ENCODE assay signal across 9 mouse cellular contexts in genomic region chr19:53850166-53850922, GRCm38 (mm10). TPM values are rescaled to one million over a fixed set of nuclear protein-coding genes. Genes with fewer than 3 reads are reported as not detected.
A peak's percentile ranks its signal among the peaks of the same experiment; 100 is the strongest.
DNase-seq lines count a peak whose midpoint lies in the region; ATAC-seq and TF ChIP-seq lines count a peak whose summit lies in the region.
"Had no signal": no experiment of that assay in that cellular context is flagged by ENCODE, and none has a peak within 500 bp of the region (broad histone marks: within the 10 kb centered on the region; RNA-seq: fewer than 3 reads in every experiment).

No protein-coding gene starts in this region.

- peak; percentile 81 for DNase-seq in MN1 (ENCODE audit: low spot score)
- DNase-seq in adrenal gland, adult 2 months, result peak; percentile 92
- DNase-seq in lung, postnatal 4 days, result peak; percentile 75 to 86
- DNase-seq in urinary bladder, postnatal 36 days (ENCODE audit: low spot score in 2 of 2), result peak; percentile 73 to 86
- no peak for DNase-seq in natural killer cell, adult 2 months (ENCODE audit: low spot score in 2 of 2)

- H3K4me3 ChIP-seq in embryonic fibroblast, embryonic 13.5 days (ENCODE audit: insufficient read depth, low read length), result no peak overlapping the region
- no peak overlapping the region for H3K4me3 ChIP-seq in heart, embryonic 15.5 days
- no peak overlapping the region for H3K4me3 ChIP-seq in kidney, embryonic 16.5 days (ENCODE audit: low read length)

- H3K27ac ChIP-seq in embryonic fibroblast, embryonic 13.5 days (ENCODE audit: insufficient read depth, low read length), result peak overlapping the region; percentile 41
- H3K27ac ChIP-seq in heart, embryonic 15.5 days, result peak overlapping the region; percentile 72
- peak overlapping the region; percentile 77 for H3K27ac ChIP-seq in kidney, embryonic 16.5 days (ENCODE audit: low read length)
- H3K27ac ChIP-seq: liver, embryonic 14.5 days had no signal

- H3K9me3 ChIP-seq in heart, embryonic 15.5 days (replicated peaks), result no peaks in the 10 kb centered on the region
- H3K9me3 ChIP-seq in kidney, embryonic 16.5 days (ENCODE audit: low read length), result no peaks in the 10 kb centered on the region

- TF ChIP-seq CTCF in embryonic fibroblast, embryonic 13.5 days (IDR thresholded peaks at IDR 0.05; ENCODE audit: borderline replicate concordance, insufficient read depth, low read length), result no peak

- H3K4me1 ChIP-seq in embryonic fibroblast, embryonic 13.5 days (ENCODE audit: control insufficient read depth, insufficient read depth, low read length), result no peaks in the 10 kb centered on the region; the same call in 1 of the 2 replicates
- H3K4me1 ChIP-seq in heart, embryonic 15.5 days (replicated peaks), result peaks cover 61% of the 10 kb centered on the region
- H3K4me1 ChIP-seq in kidney, embryonic 16.5 days (ENCODE audit: insufficient read depth, low read length), result peaks cover 46% of the 10 kb centered on the region

- no peaks in the 10 kb centered on the region for H3K27me3 ChIP-seq in heart, embryonic 15.5 days
- H3K27me3 ChIP-seq in kidney, embryonic 16.5 days (ENCODE audit: insufficient read depth, low read length), result no peaks in the 10 kb centered on the region

- peaks cover 17% of the 10 kb centered on the region; the same call in 1 of the 2 replicates for H3K36me3 ChIP-seq in heart, embryonic 15.5 days
- no peaks in the 10 kb centered on the region for H3K36me3 ChIP-seq in kidney, embryonic 16.5 days (ENCODE audit: insufficient read depth, low read length)

- 33% methylated on average over 18 of the region's 18 CpGs for WGBS in heart, embryonic 15.5 days
- 32% methylated on average over 18 of the region's 18 CpGs for WGBS in kidney, embryonic 16.5 days

- H3K9ac ChIP-seq in heart, embryonic 15.5 days, result no peak overlapping the region
- H3K9ac ChIP-seq in kidney, embryonic 16.5 days (replicated peaks; ENCODE audit: low read length), result peak overlapping the region; percentile 45; the same call in 1 of the 2 replicates
- H3K9ac ChIP-seq: liver, embryonic 14.5 days had no signal

- no peak for TF ChIP-seq POLR2A in embryonic fibroblast, embryonic 13.5 days (IDR thresholded peaks at IDR 0.05; ENCODE audit: low read depth, low read length)

- H3K4me2 ChIP-seq in heart, embryonic 15.5 days, result peak overlapping the region; percentile 12; the same call in 1 of the 2 replicates
- 0 out of 2 replicates have a peak overlapping the region, but pooled peaks have one; percentile 10 for H3K4me2 ChIP-seq in kidney, embryonic 16.5 days (replicated peaks; ENCODE audit: low read depth, low read length)

- ATAC-seq in heart, embryonic 15.5 days (replicated peaks; ENCODE audit: insufficient number of reproducible peaks, insufficient read depth, low FRiP score, low read depth), result peak; percentile 56
- no peak for ATAC-seq in kidney, embryonic 16.5 days (ENCODE audit: low FRiP score, low TSS enrichment)

RNA-seq across cellular contexts. Expression of gene Pdcd4, which starts 41.7 kb away (rescaled TPM):
- 100 to 1,000 TPM in 1 of 2 experiments, 10 to 100 TPM in 1; 75.5 to 102 TPM for total RNA-seq in adrenal gland, adult 2 months (2021)
- polyA plus RNA-seq in adrenal gland, adult 2 months (2012; rRNA removed), result 2.5 and 2.6 TPM in 2 replicates
- 40.4 and 41.4 TPM in 2 replicates for polyA plus RNA-seq in embryonic fibroblast, embryonic 13.5 days (2011; ENCODE audit: insufficient read length, low read depth, missing spikeins)
- polyA plus RNA-seq in heart, embryonic 15.5 days (2015; fragmentation: Nextera tagmentation; extraction: Ambion mirVana), result 35.9 and 38.2 TPM in 2 replicates
- 106 and 122 TPM in 2 replicates for polyA plus RNA-seq in kidney, embryonic 16.5 days (2015; fragmentation: Nextera tagmentation; extraction: Ambion mirVana)

Comparison
In these comparisons a context has a peak if more than half of its experiments do, and no peak if none do; other contexts are left out.
1. DNase-seq: peak in MN1 (single experiment), adrenal gland, adult 2 months (single experiment), lung, postnatal 4 days (2 of 2) and urinary bladder, postnatal 36 days (2 of 2); none in natural killer cell, adult 2 months (0 of 2).
2. RNA of gene Pdcd4, which starts 41.7 kb away (polyA plus RNA-seq): 106 to 122 TPM in kidney, embryonic 16.5 days, 40.4 to 41.4 TPM in embryonic fibroblast, embryonic 13.5 days and 35.9 to 38.2 TPM in heart, embryonic 15.5 days; 2.5 to 2.6 TPM in adrenal gland, adult 2 months; every median in the first group is over 10 times any median in the second.
3. Peak in every context shown above with its lines, with median percentiles within 50 percentile points of each other: H3K27ac ChIP-seq.